In genomic region chr1:181012416-181012815, GRCm38 (mm10) we compare ENCODE assay signal across 26 mouse cellular contexts. TPM values are rescaled to one million over a fixed set of nuclear protein-coding genes. Genes with fewer than 3 reads are reported as not detected.
A peak's percentile ranks its signal among the peaks of the same experiment; 100 is the strongest.
DNase-seq lines count a peak whose midpoint lies in the region; ATAC-seq and TF ChIP-seq lines count a peak whose summit lies in the region.
"Had no signal": no experiment of that assay in that cellular context is flagged by ENCODE, and none has a peak within 500 bp of the region (broad histone marks: within the 10 kb centered on the region; RNA-seq: fewer than 3 reads in every experiment).

No protein-coding gene starts in this region.

- H3K79me2 ChIP-seq in liver, adult 2 months (ENCODE audit: control insufficient read depth, insufficient read depth, low read length) = peaks cover 8% of the 10 kb centered on the region; the same call in 1 of the 2 replicates

- H3K4me2 ChIP-seq in heart, embryonic 12.5 days = no peak overlapping the region
- H3K4me2 ChIP-seq: embryonic facial prominence, embryonic 12.5 days; forebrain, embryonic 13.5 days had no signal

- H3K9me3 ChIP-seq in heart, embryonic 12.5 days (replicated peaks) = no peaks in the 10 kb centered on the region
- H3K9me3 ChIP-seq: embryonic facial prominence, embryonic 10.5 days; embryonic facial prominence, embryonic 12.5 days; forebrain, embryonic 13.5 days; G1E had no signal

- peak; percentile 8 for DNase-seq in adrenal gland, postnatal 10 days
- no peak for DNase-seq in adrenal gland, postnatal 4 days (ENCODE audit: low spot score in 2 of 2)
- peak; percentile 84 for DNase-seq in heart, adult 11 months
- DNase-seq in liver, adult 2 months (ENCODE audit: extremely low read depth, low read depth, low spot score) = no peak
- no peak for DNase-seq in liver
- no peak for DNase-seq in testis, postnatal 10 days (ENCODE audit: low spot score)
- DNase-seq: adrenal gland, adult 8-10 months; adrenal gland, postnatal 25 days; B cell, adult 2 months; cerebellum, adult 11-12 months; cerebellum, adult 9-10 months; cerebellum, postnatal 10 days had no signal

- H3K9ac ChIP-seq in heart, embryonic 12.5 days = no peak overlapping the region
- H3K9ac ChIP-seq in liver, adult 2 months (ENCODE audit: low read depth, low read length) = no peak overlapping the region
- H3K9ac ChIP-seq: embryonic facial prominence, embryonic 12.5 days; forebrain, embryonic 13.5 days had no signal

- peaks cover 37% of the 10 kb centered on the region for H3K4me1 ChIP-seq in heart, embryonic 12.5 days (replicated peaks)
- H3K4me1 ChIP-seq in liver, adult 2 months (ENCODE audit: control insufficient read depth, insufficient read depth, low read length) = peaks cover 62% of the 10 kb centered on the region
- H3K4me1 ChIP-seq in testis, adult 2 months (ENCODE audit: control insufficient read depth, insufficient read depth, low read length) = peaks cover 9% of the 10 kb centered on the region

- H3K4me3 ChIP-seq in heart, embryonic 12.5 days = no peak overlapping the region
- no peak overlapping the region for H3K4me3 ChIP-seq in liver, adult 2 months (ENCODE audit: insufficient read depth, low read depth, low read length)
- no peak overlapping the region for H3K4me3 ChIP-seq in testis, adult 2 months (ENCODE audit: control insufficient read depth, low read depth, low read length)
- H3K4me3 ChIP-seq: embryonic facial prominence, embryonic 10.5 days; embryonic facial prominence, embryonic 12.5 days; forebrain, embryonic 13.5 days had no signal

- no peak for TF ChIP-seq POLR2A in liver, adult 2 months (IDR thresholded peaks at IDR 0.05; ENCODE audit: extremely low read depth, insufficient read depth, low read length)
- TF ChIP-seq POLR2A in testis, adult 2 months (IDR thresholded peaks at IDR 0.05; ENCODE audit: control insufficient read depth, low read depth, low read length) = no peak

- no peak for TF ChIP-seq CTCF in liver, adult 2 months (IDR thresholded peaks at IDR 0.05; ENCODE audit: low read depth, low read length)
- no peak for TF ChIP-seq CTCF in testis, adult 2 months (IDR thresholded peaks at IDR 0.05; ENCODE audit: control insufficient read depth, insufficient read depth, insufficient replicate concordance, low read depth, low read length)

- no peaks in the 10 kb centered on the region for H3K27me3 ChIP-seq in heart, embryonic 12.5 days (replicated peaks)
- no peaks in the 10 kb centered on the region for H3K27me3 ChIP-seq in liver, adult 2 months (ENCODE audit: control insufficient read depth, insufficient read depth, low read length)
- H3K27me3 ChIP-seq in testis, adult 2 months (ENCODE audit: control insufficient read depth, insufficient read depth, low read length) = no peaks in the 10 kb centered on the region; the same call in 1 of the 2 replicates
- H3K27me3 ChIP-seq: CH12.LX; embryonic facial prominence, embryonic 12.5 days; Patski had no signal

- 73% methylated on average over 3 of the region's 3 CpGs for WGBS in heart, embryonic 12.5 days
- 86% methylated on average over 3 of the region's 3 CpGs for WGBS in liver, adult 2 months

- no peak overlapping the region for H3K27ac ChIP-seq in heart, embryonic 12.5 days (ENCODE audit: poor library complexity, severe bottlenecking)
- peak overlapping the region; percentile 12; the same call in 1 of the 2 replicates for H3K27ac ChIP-seq in liver, adult 2 months (replicated peaks; ENCODE audit: insufficient read depth, low read depth, low read length)
- H3K27ac ChIP-seq in testis, adult 2 months (ENCODE audit: control insufficient read depth, insufficient read depth, low read depth, low read length) = peak overlapping the region; percentile 32
- H3K27ac ChIP-seq: embryonic facial prominence, embryonic 10.5 days; embryonic facial prominence, embryonic 12.5 days; forebrain, embryonic 13.5 days had no signal

- no peak for ATAC-seq in heart, embryonic 12.5 days (ENCODE audit: insufficient number of reproducible peaks, low FRiP score)
- ATAC-seq: activated CD4-positive, CD25-positive, alpha-beta regulatory T cell, adult 4 months; CD4-positive, CD25-positive, alpha-beta regulatory T cell, adult 4 months; forebrain, embryonic 13.5 days; forebrain, embryonic 16.5 days; Patski had no signal

- H3K36me3 ChIP-seq in heart, embryonic 12.5 days = no peaks in the 10 kb centered on the region
- peaks cover 9% of the 10 kb centered on the region; the same call in 1 of the 2 replicates for H3K36me3 ChIP-seq in liver, adult 2 months (ENCODE audit: control insufficient read depth, insufficient read depth, low read length)
- H3K36me3 ChIP-seq in testis, adult 2 months (ENCODE audit: control insufficient read depth, insufficient read depth, low read length) = no peaks in the 10 kb centered on the region
- H3K36me3 ChIP-seq: embryonic facial prominence, embryonic 10.5 days; embryonic facial prominence, embryonic 12.5 days; G1E had no signal

RNA-seq across cellular contexts. Expression of gene Ephx1, which starts 8.3 kb away (rescaled TPM):
- 10 to 100 TPM; 61.5 to 67.2 TPM for total RNA-seq in adrenal gland, postnatal 10 days (2021)
- 10 to 100 TPM; 85.8 to 86.5 TPM for total RNA-seq in adrenal gland, postnatal 4 days (2021)
- 5.0 and 5.1 TPM in 2 replicates for polyA plus RNA-seq in heart, embryonic 12.5 days (2016; fragmentation: Nextera tagmentation; extraction: Ambion mirVana)
- total RNA-seq in liver, adult 2 months (2014; rRNA removed) = 220 and 428 TPM in 2 replicates
- 287 and 304 TPM in 2 replicates for polyA plus RNA-seq in liver, adult 2 months (2012; rRNA removed)
- 60.1 and 63.9 TPM in 2 replicates for polyA plus RNA-seq in testis, adult 2 months (2012; rRNA removed)
- total RNA-seq: G1E had no signal
- polyA plus RNA-seq: G1E had no signal

RNA-seq across cellular contexts. Expression of gene 9130409I23Rik, which starts 38.6 kb away (rescaled TPM):
- total RNA-seq in adrenal gland, postnatal 10 days (2021) = under 1 TPM in 1 of 2 experiments, not detected in 1; 0.12 TPM
- total RNA-seq in adrenal gland, postnatal 4 days (2021) = not detected
- not detected in 2 replicates for polyA plus RNA-seq in heart, embryonic 12.5 days (2016; fragmentation: Nextera tagmentation; extraction: Ambion mirVana)
- 11.2 and 23.4 TPM in 2 replicates for total RNA-seq in liver, adult 2 months (2014; rRNA removed)
- polyA plus RNA-seq in liver, adult 2 months (2012; rRNA removed) = 3.8 and 4.2 TPM in 2 replicates
- not detected in 2 replicates for polyA plus RNA-seq in testis, adult 2 months (2012; rRNA removed)
- total RNA-seq: adrenal gland, adult 18-20 months; adrenal gland, adult 8-10 months; adrenal gland, postnatal 25 days; CH12.LX had no signal
- polyA plus RNA-seq: CD4-positive, CD25-positive, alpha-beta regulatory T cell, adult 4 months; cortical plate, adult 2 months; embryonic facial prominence, embryonic 10.5 days; embryonic facial prominence, embryonic 12.5 days; embryonic facial prominence, embryonic 14.5 days; forebrain, embryonic 13.5 days; forebrain, embryonic 16.5 days; G1E had no signal

Comparison
In these comparisons a context has a peak if more than half of its experiments do, and no peak if none do; other contexts are left out.
1. DNase-seq: peak in adrenal gland, postnatal 10 days (single experiment) and heart, adult 11 months (single experiment); none in adrenal gland, postnatal 4 days (0 of 2), liver, adult 2 months (single experiment), liver (single experiment) and testis, postnatal 10 days (single experiment).
2. RNA of gene 9130409I23Rik, which starts 38.6 kb away (total RNA-seq): 11.2 to 23.4 TPM in liver, adult 2 months; 0.12 TPM in adrenal gland, postnatal 10 days and not detected in adrenal gland, postnatal 4 days; every median in the first group is over 10 times any median in the second.